24 mouse cellular contexts compared by ENCODE assay signal in the genomic region with DNA sequence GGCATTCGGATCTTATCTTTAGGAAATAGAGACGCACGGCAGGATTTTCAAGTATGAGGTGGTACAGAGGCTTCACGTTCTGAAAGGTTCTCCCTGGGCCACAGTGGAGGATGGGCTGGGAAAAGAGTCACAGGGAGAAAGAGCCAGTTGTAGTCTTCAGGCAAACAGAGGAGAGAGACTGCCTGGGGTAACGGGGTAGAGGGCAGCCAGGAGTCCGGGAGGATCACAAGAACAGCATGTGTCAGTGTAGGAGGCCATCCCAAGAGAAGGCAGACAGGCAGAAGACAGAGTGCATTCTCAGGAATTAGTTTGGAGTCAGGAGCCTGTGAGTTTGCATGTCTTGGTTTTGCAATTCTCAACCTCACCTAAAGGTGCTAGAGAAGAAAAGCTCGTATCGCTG.
DNase-seq lines count a peak whose midpoint lies in the region; ATAC-seq and TF ChIP-seq lines count a peak whose summit lies in the region.
"Had no signal": no experiment of that assay in that cellular context is flagged by ENCODE, and none has a peak within 500 bp of the region (broad histone marks: within the 10 kb centered on the region; RNA-seq: fewer than 3 reads in every experiment).

No protein-coding gene starts in this region.

- H3K9me3 ChIP-seq in heart, embryonic 13.5 days, result 0 out of 2 replicates have a peak, but pooled peaks cover 3% of the 10 kb centered on the region
- no peaks in the 10 kb centered on the region for H3K9me3 ChIP-seq in midbrain, embryonic 13.5 days
- H3K9me3 ChIP-seq: forebrain, embryonic 13.5 days; hindbrain, embryonic 12.5 days; hindbrain, embryonic 15.5 days had no signal

- no peak for TF ChIP-seq CTCF in gastrocnemius, adult 2 months (IDR thresholded peaks at IDR 0.05)

- DNase-seq in gastrocnemius, adult 2 months, result no peak
- DNase-seq in gastrocnemius, adult 8-10 months (ENCODE audit: low spot score in 2 of 2), result no peak
- no peak for DNase-seq in heart, adult 8-10 months (ENCODE audit: low spot score)
- peak; percentile 44 to 45 for DNase-seq in kidney, postnatal 36 days
- no peak for DNase-seq in kidney, postnatal 10 days
- DNase-seq: adrenal gland, postnatal 10 days; adrenal gland, postnatal 36 days; B cell, adult 2 months; cerebellum, adult 18-20 months; cerebellum, adult 9-10 months; cerebellum, postnatal 14 days; gastrocnemius, postnatal 14 days; heart, postnatal 14 days had no signal

- H3K4me3 ChIP-seq in gastrocnemius, adult 2 months, result no peak overlapping the region
- H3K4me3 ChIP-seq in heart, embryonic 13.5 days, result no peak overlapping the region
- H3K4me3 ChIP-seq in midbrain, embryonic 13.5 days (replicated peaks), result no peak overlapping the region
- H3K4me3 ChIP-seq: forebrain, embryonic 10.5 days; forebrain, embryonic 13.5 days; hindbrain, embryonic 12.5 days; hindbrain, embryonic 15.5 days had no signal

- H3K4me2 ChIP-seq in heart, embryonic 13.5 days, result no peak overlapping the region
- no peak overlapping the region for H3K4me2 ChIP-seq in midbrain, embryonic 13.5 days (replicated peaks)
- H3K4me2 ChIP-seq: forebrain, embryonic 13.5 days; heart, embryonic 11.5 days; hindbrain, embryonic 12.5 days; hindbrain, embryonic 15.5 days had no signal

- 0 out of 2 replicates have a peak overlapping the region, but pooled peaks have one; percentile 20 for H3K9ac ChIP-seq in heart, embryonic 13.5 days
- H3K9ac ChIP-seq in midbrain, embryonic 13.5 days (replicated peaks), result no peak overlapping the region
- H3K9ac ChIP-seq: forebrain, embryonic 13.5 days; hindbrain, embryonic 12.5 days; hindbrain, embryonic 15.5 days had no signal

- no peaks in the 10 kb centered on the region for H3K36me3 ChIP-seq in heart, embryonic 13.5 days
- no peaks in the 10 kb centered on the region for H3K36me3 ChIP-seq in midbrain, embryonic 13.5 days
- H3K36me3 ChIP-seq: forebrain, embryonic 10.5 days; G1E; hindbrain, embryonic 12.5 days; hindbrain, embryonic 15.5 days had no signal

- H3K4me1 ChIP-seq in heart, embryonic 13.5 days, result peaks cover 20% of the 10 kb centered on the region
- H3K4me1 ChIP-seq in midbrain, embryonic 13.5 days (replicated peaks), result no peaks in the 10 kb centered on the region
- H3K4me1 ChIP-seq: forebrain, embryonic 10.5 days; forebrain, embryonic 13.5 days; hindbrain, embryonic 15.5 days had no signal

- WGBS in heart, embryonic 13.5 days, result 45% methylated on average over 8 of the region's 8 CpGs
- WGBS in midbrain, embryonic 13.5 days, result 86% methylated on average over 8 of the region's 8 CpGs

- intact Hi-C loops in gastrocnemius, adult 2 months (cut with DNase I), result no loop called here

- H3K27ac ChIP-seq in gastrocnemius, adult 2 months, result peak overlapping the region; percentile 73
- H3K27ac ChIP-seq in heart, embryonic 13.5 days (replicated peaks), result no peak overlapping the region
- H3K27ac ChIP-seq in midbrain, embryonic 13.5 days, result no peak overlapping the region
- H3K27ac ChIP-seq: forebrain, embryonic 10.5 days; forebrain, embryonic 13.5 days; hindbrain, embryonic 12.5 days; hindbrain, embryonic 15.5 days had no signal

- ATAC-seq in heart, embryonic 13.5 days (ENCODE audit: extremely low read depth, insufficient number of reproducible peaks, low FRiP score, low TSS enrichment), result no peak
- ATAC-seq in midbrain, embryonic 13.5 days, result no peak
- ATAC-seq: forebrain, embryonic 13.5 days; forebrain, embryonic 16.5 days; Patski had no signal

- no peaks in the 10 kb centered on the region for H3K27me3 ChIP-seq in heart, embryonic 13.5 days (replicated peaks)
- H3K27me3 ChIP-seq in midbrain, embryonic 13.5 days, result no peaks in the 10 kb centered on the region
- H3K27me3 ChIP-seq: CH12.LX; forebrain, embryonic 13.5 days; hindbrain, embryonic 12.5 days; hindbrain, embryonic 15.5 days; Patski had no signal

Comparison
In these comparisons a context has a peak if more than half of its experiments do, and no peak if none do; other contexts are left out.
1. DNase-seq: peak in kidney, postnatal 36 days (2 of 2); none in gastrocnemius, adult 2 months (single experiment), gastrocnemius, adult 8-10 months (0 of 2), heart, adult 8-10 months (single experiment) and kidney, postnatal 10 days (single experiment).